Mouse (Mus musculus) yolk sac, embryonic 10.5 days (tissue): ENCODE results near the gene Dnajc1.

Experiments
- DNase-seq: peaks from one replicate; pipeline ENCODE4 v3.0.0-alpha.2; 2017; ENCODE audit warnings: low spot score

The Dnajc1 gene

GRCm38 (mm10) chr2:18195691-18196396, 196.8 kb downstream of the Dnajc1 start:
- peak; percentile 39 for DNase-seq

GRCm38 (mm10) chr2:18195285-18195684, 197.3 kb downstream of the Dnajc1 start:
- DNase-seq: no peak

GRCm38 (mm10) chr2:18188367-18188766, 204.3 kb downstream of the Dnajc1 start:
- no peak for DNase-seq

- DNase-seq: no peak
Measured at GRCm38 (mm10) chr2:18183079-18183478, 209.6 kb downstream of the Dnajc1 start.

- DNase-seq: no peak
Measured at GRCm38 (mm10) chr2:18181631-18182030, 211.0 kb downstream of the Dnajc1 start.

- DNase-seq: no peak
Measured at GRCm38 (mm10) chr2:18180323-18180722, 212.3 kb downstream of the Dnajc1 start.

GRCm38 (mm10) chr2:18176235-18176634, 216.4 kb downstream of the Dnajc1 start:
- DNase-seq: no peak

GRCm38 (mm10) chr2:18175234-18175633, 217.4 kb downstream of the Dnajc1 start:
- DNase-seq: no peak

- DNase-seq: no peak
Measured at GRCm38 (mm10) chr2:18169174-18169948, 223.3 kb downstream of the Dnajc1 start.

- no peak for DNase-seq
Measured at GRCm38 (mm10) chr2:18165511-18165910, 227.1 kb downstream of the Dnajc1 start.

GRCm38 (mm10) chr2:18160992-18161391, 231.6 kb downstream of the Dnajc1 start:
- no peak for DNase-seq

GRCm38 (mm10) chr2:18159426-18159825, 233.2 kb downstream of the Dnajc1 start:
- peak; percentile 61 for DNase-seq

- DNase-seq: no peak
Measured at GRCm38 (mm10) chr2:18156131-18156530, 236.5 kb downstream of the Dnajc1 start.
